Mouse (Mus musculus) liver, embryonic 14 days (tissue): Measurements from ENCODE around the gene Dytn. TPM values are rescaled to one million over a fixed set of nuclear protein-coding genes. Genes with fewer than 3 reads are reported as not detected.

ENCODE experiments used
- polyA plus RNA-seq: library from polyadenylated mRNA; depleted of rRNA; stranded (reverse); fragments of >200 nt; gene quantifications from 2 replicates; pipeline ENCODE4 v1.2.3, GENCODE M21; 2012; rRNA removed

Dytn gene
- polyA plus RNA-seq, result not detected in 2 replicates

DNA sequence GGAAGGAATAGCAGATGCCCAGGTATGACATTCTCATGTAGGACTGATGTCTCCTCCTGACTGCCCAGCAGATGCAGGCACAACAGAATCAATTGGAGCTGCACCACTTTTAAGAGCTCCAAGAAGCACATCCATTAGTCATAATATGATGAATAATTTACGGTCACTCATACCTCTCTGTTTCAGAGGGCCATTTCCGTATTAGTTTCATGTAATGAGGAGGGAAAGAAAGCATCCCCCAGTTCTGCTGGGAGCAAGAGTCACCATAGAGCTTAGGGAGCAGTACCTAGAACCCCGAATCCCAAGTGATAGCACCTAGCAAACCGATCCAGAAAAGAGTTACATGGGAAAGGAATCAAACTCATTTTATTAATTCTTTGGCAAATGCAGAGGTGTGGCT lies at the start of gene Dytn:
Dytn (minus strand) TSS at position 101 of the 400 bp plus-strand sequence.

DNA sequence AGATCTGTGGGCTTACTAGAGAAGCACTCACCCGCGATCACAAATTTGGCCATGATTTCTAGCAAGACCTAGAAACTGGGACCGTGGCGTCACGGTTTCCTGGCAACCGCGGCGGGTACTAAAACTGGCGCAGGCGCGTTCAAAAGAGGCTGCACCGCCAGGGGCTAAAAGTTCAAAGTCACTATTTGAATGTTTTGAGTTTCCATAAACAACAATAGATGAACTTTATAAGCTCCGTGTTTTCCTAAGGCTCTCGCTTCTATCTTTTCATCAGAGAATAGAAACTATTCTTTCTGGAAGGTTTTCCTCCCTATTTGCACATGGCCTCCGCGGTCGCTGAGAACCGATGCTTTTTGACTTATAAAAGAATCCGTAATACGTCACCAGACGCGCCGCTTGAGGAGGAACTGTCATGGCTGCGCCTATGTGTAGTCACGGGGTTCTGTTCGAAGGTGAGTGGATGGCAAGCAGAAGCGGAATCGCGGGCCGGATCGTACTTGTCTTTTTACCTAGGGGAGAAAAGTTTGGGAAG lies 43.6 kb upstream of the Dytn start, which contains the start of the genes Mdh1b and Fastkd2:
Mdh1b (minus strand) TSS at position 79 of the 532 bp plus-strand sequence.
Fastkd2 (plus strand) TSS at position 375 of the 532 bp plus-strand sequence.

DNA sequence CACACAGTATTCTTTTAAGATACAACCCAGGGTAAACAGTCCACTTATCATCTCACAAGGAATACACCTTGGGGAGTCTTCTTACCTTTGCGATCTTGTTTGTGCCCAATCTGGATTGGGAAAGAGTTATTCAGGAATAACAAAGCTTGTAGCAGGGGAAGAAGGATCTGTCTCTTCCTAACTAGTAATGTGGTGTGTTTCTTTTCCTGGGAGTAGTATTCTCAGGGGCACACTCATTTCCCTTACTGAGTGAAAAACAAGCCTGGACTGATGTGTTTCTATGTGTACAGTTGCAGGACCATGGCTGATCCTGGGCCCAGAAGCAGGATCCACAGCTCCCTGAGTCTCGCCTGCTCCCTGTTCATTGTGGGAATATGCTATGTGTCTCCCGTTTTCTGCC lies 71.1 kb downstream of the Dytn start, which contains the start of gene Gm39653:
Gm39653 (plus strand) TSS at position 301 of the 400 bp plus-strand sequence.

Other genes with a start within 250 kb of the Dytn start
- gene Adam23, start 241.0 kb downstream of the Dytn start, polyA plus RNA-seq, result 0.28 and 0.34 TPM in 2 replicates
- not detected in 2 replicates for gene Gm39653, start 71.0 kb downstream of the Dytn start, polyA plus RNA-seq
- 0.02 TPM in 1 of 2 replicates, not detected in the other for gene Mdh1b, start 43.4 kb upstream of the Dytn start, polyA plus RNA-seq
- gene Fastkd2, start 43.7 kb upstream of the Dytn start, polyA plus RNA-seq, result 10.5 and 12.0 TPM in 2 replicates
- not detected in 2 replicates for gene 4933402D24Rik, start 82.3 kb upstream of the Dytn start, polyA plus RNA-seq